Mouse (Mus musculus): ENCODE data around the gene Spata5. TPM values are rescaled to one million over a fixed set of nuclear protein-coding genes. Genes with fewer than 3 reads are reported as not detected.

The Spata5 gene
- total and polyA plus RNA-seq, 3 experiments: 2.1 to 13.9 (median 12.4) TPM

GRCm38 (mm10) chr3:37379930-37380881 lies 39.5 kb upstream of the Spata5 start:
- peak; percentile 69 to 85 for DNase-seq
- no peaks in the 10 kb centered on the region for H3K27me3 ChIP-seq (ENCODE audit: control insufficient read depth, insufficient read depth, low read length)
- H3K36me3 ChIP-seq (ENCODE audit: control insufficient read depth, insufficient read depth, low read length): no peaks in the 10 kb centered on the region
- intact Hi-C loops (cut with DNase I): loop anchor here (5.0 kb wide), 1 partner anchor 33 kb away; the partner anchor contains the start of gene Fgf2
- no peaks in the 10 kb centered on the region for H3K79me2 ChIP-seq (replicated peaks; ENCODE audit: control insufficient read depth, insufficient read depth, low read length)
- TF ChIP-seq CTCF (IDR thresholded peaks at IDR 0.05) (no peak), POLR2A (IDR thresholded peaks at IDR 0.05; ENCODE audit: insufficient read depth, low read depth, low read length) (no peak), EP300 (IDR thresholded peaks at IDR 0.05; ENCODE audit: insufficient read depth, low read depth, low read length) (no peak)
- H3K4me1 ChIP-seq (ENCODE audit: control insufficient read depth, insufficient read depth, low read length): peaks cover 19% of the 10 kb centered on the region
- H3K27ac ChIP-seq: peak overlapping the region; percentile 65
- 37% methylated on average over 18 of the region's 18 CpGs for WGBS
- peak overlapping the region; percentile 26; the same call in 1 of the 2 replicates for H3K9ac ChIP-seq (ENCODE audit: low read depth, low read length)
- no peak overlapping the region for H3K4me3 ChIP-seq

GRCm38 (mm10) chr3:37381457-37381856 lies 38.2 kb upstream of the Spata5 start:
- peaks cover 19% of the 10 kb centered on the region for H3K4me1 ChIP-seq (ENCODE audit: control insufficient read depth, insufficient read depth, low read length)
- peak overlapping the region; percentile 40 for H3K27ac ChIP-seq
- DNase-seq: no peak
- H3K4me3 ChIP-seq: no peak overlapping the region
- WGBS: 57% methylated on average over 6 of the region's 6 CpGs
- no peaks in the 10 kb centered on the region for H3K36me3 ChIP-seq (ENCODE audit: control insufficient read depth, insufficient read depth, low read length)
- intact Hi-C loops (cut with DNase I): loop anchor here (5.0 kb wide), 1 partner anchor 34 kb away; the partner anchor contains the start of gene Fgf2
- H3K9ac ChIP-seq (ENCODE audit: low read depth, low read length): no peak overlapping the region
- TF ChIP-seq EP300 (IDR thresholded peaks at IDR 0.05; ENCODE audit: insufficient read depth, low read depth, low read length) (no peak), CTCF (IDR thresholded peaks at IDR 0.05) (no peak), POLR2A (IDR thresholded peaks at IDR 0.05; ENCODE audit: insufficient read depth, low read depth, low read length) (no peak)
- H3K79me2 ChIP-seq (replicated peaks; ENCODE audit: control insufficient read depth, insufficient read depth, low read length): no peaks in the 10 kb centered on the region
- H3K27me3 ChIP-seq (ENCODE audit: control insufficient read depth, insufficient read depth, low read length): no peaks in the 10 kb centered on the region

DNA sequence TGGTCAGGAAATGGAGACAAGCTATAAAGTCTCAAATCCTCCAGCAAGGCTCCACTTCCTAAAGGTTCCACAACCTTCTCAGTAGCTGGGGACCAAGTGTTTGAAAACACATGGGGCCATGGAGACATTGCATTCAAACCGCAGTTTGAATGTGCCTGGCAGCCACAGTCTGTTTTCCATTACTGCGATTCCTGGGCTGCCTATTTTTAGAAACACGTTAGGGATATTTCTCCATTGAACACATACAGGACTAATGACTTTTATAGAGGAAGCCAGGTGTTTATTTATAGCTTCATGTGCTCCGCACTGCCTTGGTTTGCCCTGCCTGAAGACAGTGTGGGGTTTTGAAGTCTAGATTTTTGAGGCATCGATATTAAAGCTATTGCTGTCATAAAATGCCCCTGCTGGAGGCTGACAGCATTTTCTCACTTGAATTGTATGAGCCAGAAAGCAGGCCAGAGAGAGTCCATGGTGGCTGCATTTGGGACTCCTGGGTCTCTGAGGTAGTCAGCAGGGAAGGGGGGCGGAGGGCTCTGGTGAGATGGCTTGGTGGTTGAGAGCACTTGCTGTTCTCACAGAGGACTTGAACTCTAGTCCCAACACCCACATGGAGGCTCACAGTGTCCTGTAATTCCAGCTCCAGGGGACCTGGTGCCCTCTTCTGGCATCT lies 36.5 kb upstream of the Spata5 start:
- no peaks in the 10 kb centered on the region for H3K79me2 ChIP-seq (replicated peaks; ENCODE audit: control insufficient read depth, insufficient read depth, low read length)
- no peaks in the 10 kb centered on the region for H3K27me3 ChIP-seq (ENCODE audit: control insufficient read depth, insufficient read depth, low read length)
- peak overlapping the region; percentile 77 for H3K27ac ChIP-seq
- no peak overlapping the region for H3K4me3 ChIP-seq
- peaks cover 19% of the 10 kb centered on the region for H3K4me1 ChIP-seq (ENCODE audit: control insufficient read depth, insufficient read depth, low read length)
- 31% methylated on average over 6 of the region's 6 CpGs for WGBS
- DNase-seq: peak in 1 of 2 experiments; percentile 50
- TF ChIP-seq EP300 (IDR thresholded peaks at IDR 0.05; ENCODE audit: insufficient read depth, low read depth, low read length) (no peak), CTCF (IDR thresholded peaks at IDR 0.05) (peak; percentile 45), POLR2A (IDR thresholded peaks at IDR 0.05; ENCODE audit: insufficient read depth, low read depth, low read length) (no peak)
- intact Hi-C loops (cut with DNase I): loop anchor here (5.0 kb wide), 1 partner anchor 36 kb away; the partner anchor contains the start of gene Fgf2
- H3K36me3 ChIP-seq (ENCODE audit: control insufficient read depth, insufficient read depth, low read length): no peaks in the 10 kb centered on the region
- no peak overlapping the region for H3K9ac ChIP-seq (ENCODE audit: low read depth, low read length)

DNA sequence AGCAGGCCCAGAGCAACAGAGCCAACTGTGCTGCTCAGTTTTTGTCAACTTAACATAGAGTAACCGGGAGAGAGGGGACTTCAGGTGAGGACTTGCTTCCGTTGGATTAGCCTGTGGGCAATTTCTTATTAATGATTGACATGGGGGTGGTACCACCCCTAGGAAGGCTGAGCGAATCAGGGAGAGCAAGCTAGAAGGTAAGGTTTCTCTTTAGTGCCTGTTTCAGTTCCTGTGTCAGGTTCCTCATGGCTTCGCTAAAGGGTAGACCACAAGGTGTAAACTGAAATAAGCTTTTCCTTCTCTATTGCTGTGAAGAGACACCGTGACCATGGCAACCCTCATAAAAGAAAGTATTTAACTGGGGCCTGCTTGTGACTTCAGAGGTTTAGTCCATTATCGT lies 32.4 kb upstream of the Spata5 start:
- no peak for DNase-seq
- H3K4me1 ChIP-seq (ENCODE audit: control insufficient read depth, insufficient read depth, low read length): peaks cover 3% of the 10 kb centered on the region; the same call in 1 of the 2 replicates
- H3K4me3 ChIP-seq: no peak overlapping the region
- no peaks in the 10 kb centered on the region for H3K36me3 ChIP-seq (ENCODE audit: control insufficient read depth, insufficient read depth, low read length)
- 93% methylated on average over 6 of the region's 6 CpGs for WGBS
- no peak overlapping the region for H3K9ac ChIP-seq (ENCODE audit: low read depth, low read length)
- H3K27ac ChIP-seq: no peak overlapping the region
- H3K79me2 ChIP-seq (replicated peaks; ENCODE audit: control insufficient read depth, insufficient read depth, low read length): no peaks in the 10 kb centered on the region
- no peaks in the 10 kb centered on the region for H3K27me3 ChIP-seq (ENCODE audit: control insufficient read depth, insufficient read depth, low read length)
- TF ChIP-seq POLR2A (IDR thresholded peaks at IDR 0.05; ENCODE audit: insufficient read depth, low read depth, low read length) (no peak), EP300 (IDR thresholded peaks at IDR 0.05; ENCODE audit: insufficient read depth, low read depth, low read length) (no peak), CTCF (IDR thresholded peaks at IDR 0.05) (no peak)
- intact Hi-C loops (cut with DNase I): no loop called here

- 93% methylated on average over 5 of the region's 5 CpGs for WGBS
- TF ChIP-seq EP300 (IDR thresholded peaks at IDR 0.05; ENCODE audit: insufficient read depth, low read depth, low read length): no peak
- no peak for TF ChIP-seq POLR2A (IDR thresholded peaks at IDR 0.05; ENCODE audit: insufficient read depth, low read depth, low read length)
- TF ChIP-seq CTCF (IDR thresholded peaks at IDR 0.05): no peak
Measured at GRCm38 (mm10) chr3:37396930-37397608, 22.6 kb upstream of the Spata5 start.

More at GRCm38 (mm10) chr3:37396930-37397608, 22.6 kb upstream of the Spata5 start:
- H3K4me3 ChIP-seq: no peak overlapping the region
- peaks cover 8% of the 10 kb centered on the region for H3K4me1 ChIP-seq (ENCODE audit: control insufficient read depth, insufficient read depth, low read length)
- DNase-seq: no peak
- H3K36me3 ChIP-seq (ENCODE audit: control insufficient read depth, insufficient read depth, low read length): no peaks in the 10 kb centered on the region; the same call in 1 of the 2 replicates
- no peaks in the 10 kb centered on the region for H3K79me2 ChIP-seq (replicated peaks; ENCODE audit: control insufficient read depth, insufficient read depth, low read length)
- intact Hi-C loops (cut with DNase I): no loop called here
- no peak overlapping the region for H3K9ac ChIP-seq (ENCODE audit: low read depth, low read length)
- no peak overlapping the region for H3K27ac ChIP-seq
- H3K27me3 ChIP-seq (ENCODE audit: control insufficient read depth, insufficient read depth, low read length): no peaks in the 10 kb centered on the region
